Mouse (Mus musculus) olfactory bulb, adult 2 months (tissue): Measurements from ENCODE around the gene Cdh13.

Experiments
- CTCF ChIP-seq: fragments of 200-500 bp; IDR thresholded peaks from 2 replicates; pipeline ENCODE4 v1.5.1; 2012; ENCODE audit warnings: low read depth, mild to moderate bottlenecking, low read length, moderate library complexity; ENCODE audit not compliant: insufficient read depth
- POLR2A ChIP-seq: fragments of 200-500 bp; IDR thresholded peaks from 2 replicates; pipeline ENCODE4 v1.6.1; 2012; ENCODE audit warnings: mild to moderate bottlenecking, low read depth, low read length, moderate library complexity; ENCODE audit not compliant: insufficient read depth

- TF ChIP-seq CTCF (no peak), POLR2A (no peak)
These were observed 751.6 kb downstream of the Cdh13 start for GRCm38 (mm10) chr8:119035126-119035525.
